Mouse (Mus musculus) heart, embryonic 14.5 days (tissue): ENCODE measurements at regions not wholly inside any gene's neighbourhood (a gene's known extent, or its start where the extent isn't known, plus 50 kb on each side); places are given as distances from the start of the nearest gene placed in this dataset.

Source experiments
- ATAC-seq: fragments of 200-750 bp; cut with Nextera tagmentation; 2 replicates; pipeline ENCODE4 v1.8.0; 2017; ENCODE audit warnings: low read depth, moderate TSS enrichment; ENCODE audit not compliant: insufficient number of reproducible peaks, insufficient read depth, low FRiP score
- H3K27ac ChIP-seq, 2 experiments: fragments of 200-500 bp in 1 of 2; fragments of 300-500 bp in 1 of 2; sonication (generic) in 1 of 2; replicated peaks in 1 of 2; 2 replicates each; pipeline ENCODE4 v1.5.1; 2012 to 2014; ENCODE audit warnings: low read depth in 2 of 2, low read length in 2 of 2, control low read depth in 1 of 2, mild to moderate bottlenecking in 1 of 2, mixed read lengths in 1 of 2; ENCODE audit not compliant: control insufficient read depth in 1 of 2, insufficient read depth in 1 of 2
- H3K27me3 ChIP-seq: fragments of 300-500 bp; sonication (generic); 2 replicates; pipeline ENCODE4 v1.6.1; 2014; ENCODE audit warnings: mild to moderate bottlenecking, low read length, control low read depth; ENCODE audit not compliant: control insufficient read depth, insufficient read depth
- H3K36me3 ChIP-seq: fragments of 300-500 bp; sonication (generic); 2 replicates; pipeline ENCODE4 v1.6.1; 2014; ENCODE audit warnings: mild to moderate bottlenecking, control low read depth, low read length, mixed read lengths; ENCODE audit not compliant: control insufficient read depth, insufficient read depth
- H3K4me1 ChIP-seq, 2 experiments: fragments of 200-500 bp in 1 of 2; fragments of 300-500 bp in 1 of 2; sonication (generic) in 1 of 2; 2 replicates each; pipeline ENCODE4 v1.6.1; 2012 to 2014; ENCODE audit warnings: low read length in 2 of 2, control low read depth in 1 of 2, mixed read lengths in 1 of 2; ENCODE audit not compliant: control insufficient read depth in 2 of 2, insufficient read depth in 2 of 2
- H3K4me2 ChIP-seq: fragments of 300-500 bp; sonication (generic); 2 replicates; pipeline ENCODE4 v1.6.1; 2014; ENCODE audit warnings: mild to moderate bottlenecking, low read length
- H3K4me3 ChIP-seq, 2 experiments: fragments of 200-500 bp in 1 of 2; fragments of 300-500 bp in 1 of 2; sonication (generic) in 1 of 2; 2 replicates each; pipeline ENCODE4 v1.5.1; 2012 to 2014; ENCODE audit warnings: low read length in 2 of 2, mild to moderate bottlenecking in 2 of 2, control low read depth in 1 of 2, low read depth in 1 of 2, moderate library complexity in 1 of 2; ENCODE audit not compliant: control insufficient read depth in 1 of 2, insufficient read depth in 1 of 2
- H3K9ac ChIP-seq: fragments of 300-500 bp; sonication (generic); 2 replicates; pipeline ENCODE4 v1.6.1; 2014; ENCODE audit warnings: mild to moderate bottlenecking, low read length
- H3K9me3 ChIP-seq: fragments of 300-500 bp; sonication (generic); 2 replicates; pipeline ENCODE4 v1.6.1; 2016; ENCODE audit warnings: low read length, control low read depth; ENCODE audit not compliant: control insufficient read depth
- WGBS: fragments of 180-500 bp; shearing (Covaris S2); extraction: QIAGEN DNeasy Blood & Tissue Kit; methylation state at CpG from one replicate; pipeline ENCODE4 v1.1.7; 2014; 5-methylcytosine and 5-hydroxymethylcytosine counted together

DNA sequence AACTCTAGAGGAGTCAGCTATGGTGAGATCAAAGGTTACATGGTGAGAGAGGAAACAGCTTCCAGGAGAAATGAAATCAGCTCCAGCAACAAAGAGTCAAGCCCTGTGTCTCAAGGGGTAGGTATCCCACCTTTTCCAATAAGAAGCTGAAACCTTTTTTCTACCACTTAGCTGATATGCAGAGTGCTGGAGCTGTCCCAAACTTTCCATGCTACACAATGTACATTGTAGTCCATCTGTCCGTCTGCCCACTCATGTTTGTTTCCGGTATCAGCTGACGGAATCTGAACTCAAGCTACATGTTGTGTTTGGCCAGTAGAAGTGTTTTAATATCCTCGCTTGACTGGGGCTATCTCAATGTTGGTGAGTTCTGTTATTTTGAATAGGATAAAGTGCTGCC, 83.6 kb upstream of the Ngf start:
- Histone ChIP-seq H3K9ac (no peak overlapping the region), H3K4me1 (peaks cover 4 to 5% of the 10 kb centered on the region in 2 experiments; a peak in 2 of 4 replicates), H3K4me3 (no peak overlapping the region), H3K27me3 (no peaks in the 10 kb centered on the region), H3K9me3 (no peaks in the 10 kb centered on the region), H3K4me2 (no peak overlapping the region), H3K27ac (no peak overlapping the region), H3K36me3 (no peaks in the 10 kb centered on the region)
- ATAC-seq: 0 out of 2 replicates have a peak, but pooled peaks have one; percentile 35
- WGBS: 68% methylated on average over 4 of the region's 4 CpGs

DNA sequence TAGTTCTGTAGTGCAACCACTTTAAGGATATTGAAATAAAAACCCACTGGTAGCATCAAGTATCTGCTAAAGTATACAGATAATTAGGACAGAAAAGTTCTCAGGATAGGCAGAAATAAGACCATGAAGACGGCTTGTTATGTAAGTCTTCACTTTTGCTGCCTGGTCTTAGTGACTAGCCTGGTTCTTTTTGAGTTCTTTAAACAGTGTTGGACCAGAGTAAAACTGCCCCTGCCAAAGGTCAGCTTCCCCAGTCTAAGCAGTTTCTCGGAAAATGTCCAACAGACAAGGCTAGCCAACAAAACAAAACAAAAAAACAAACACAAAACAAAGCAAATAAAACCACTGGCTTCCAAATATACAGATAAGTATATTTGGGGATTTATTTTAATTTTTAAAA, 85.1 kb upstream of the Ngf start:
- H3K27me3 ChIP-seq: no peaks in the 10 kb centered on the region
- no peaks in the 10 kb centered on the region for H3K9me3 ChIP-seq
- H3K4me3 ChIP-seq: no peak overlapping the region
- H3K4me1 ChIP-seq: peaks cover 4 to 5% of the 10 kb centered on the region in 2 experiments; a peak in 2 of 4 replicates
- no peak overlapping the region for H3K4me2 ChIP-seq
- no peak for ATAC-seq
- no peak overlapping the region for H3K27ac ChIP-seq
- H3K36me3 ChIP-seq: no peaks in the 10 kb centered on the region
- 65% methylated on average over 2 of the region's 2 CpGs for WGBS
- no peak overlapping the region for H3K9ac ChIP-seq

DNA sequence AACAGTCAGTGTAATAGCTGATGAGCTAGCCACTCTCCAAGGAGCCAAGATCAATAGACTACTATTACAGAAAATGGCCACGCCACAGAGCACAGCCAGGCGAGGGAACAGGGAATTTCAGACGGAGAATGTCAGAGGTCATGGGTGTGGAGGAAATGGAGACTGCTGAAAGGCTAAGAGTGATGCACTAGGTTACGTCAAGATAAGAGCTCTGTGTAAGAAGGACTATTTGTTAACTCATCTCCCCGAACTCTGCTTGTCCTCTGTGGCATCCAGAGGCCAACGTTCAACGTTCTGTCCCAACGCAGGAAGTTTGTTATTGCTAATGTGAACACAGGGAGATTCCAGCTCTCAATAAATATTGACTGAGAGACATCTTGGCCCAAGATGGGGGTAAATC, 86.0 kb upstream of the Ngf start:
- no peak overlapping the region for H3K4me3 ChIP-seq
- H3K9ac ChIP-seq: no peak overlapping the region
- H3K4me2 ChIP-seq: no peak overlapping the region
- peaks cover 4 to 5% of the 10 kb centered on the region in 2 experiments; a peak in 2 of 4 replicates for H3K4me1 ChIP-seq
- no peaks in the 10 kb centered on the region for H3K9me3 ChIP-seq
- H3K27ac ChIP-seq: no peak overlapping the region
- no peaks in the 10 kb centered on the region for H3K27me3 ChIP-seq
- no peaks in the 10 kb centered on the region for H3K36me3 ChIP-seq
- ATAC-seq: no peak
- WGBS: 21% methylated on average over 8 of the region's 8 CpGs

DNA sequence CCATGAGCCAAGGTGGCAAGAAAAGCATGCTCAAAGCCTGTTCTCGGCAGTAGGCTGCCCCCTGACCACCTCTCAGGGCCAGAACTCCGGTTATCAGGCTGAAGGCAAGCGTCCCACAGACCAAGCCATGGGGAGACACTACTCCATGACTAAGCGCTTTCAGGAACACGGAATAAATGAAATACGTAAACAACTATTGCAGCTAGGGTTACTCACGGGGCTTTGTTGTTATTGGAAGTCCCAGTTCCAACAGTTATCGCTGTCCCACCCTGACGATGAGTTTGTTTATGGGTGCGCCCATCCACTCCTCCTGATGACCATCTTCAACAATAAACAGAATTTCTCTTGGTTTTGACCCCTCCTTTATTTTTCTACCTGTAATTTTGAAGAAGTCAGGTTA, 88.0 kb upstream of the Ngf start:
- H3K4me3 ChIP-seq: no peak overlapping the region
- H3K9me3 ChIP-seq: no peaks in the 10 kb centered on the region
- H3K4me2 ChIP-seq: no peak overlapping the region
- 86% methylated on average over 10 of the region's 10 CpGs for WGBS
- peaks cover 4 to 5% of the 10 kb centered on the region in 2 experiments; a peak in 2 of 4 replicates for H3K4me1 ChIP-seq
- ATAC-seq: no peak
- H3K9ac ChIP-seq: no peak overlapping the region
- no peaks in the 10 kb centered on the region for H3K27me3 ChIP-seq
- H3K36me3 ChIP-seq: no peaks in the 10 kb centered on the region
- no peak overlapping the region for H3K27ac ChIP-seq

DNA sequence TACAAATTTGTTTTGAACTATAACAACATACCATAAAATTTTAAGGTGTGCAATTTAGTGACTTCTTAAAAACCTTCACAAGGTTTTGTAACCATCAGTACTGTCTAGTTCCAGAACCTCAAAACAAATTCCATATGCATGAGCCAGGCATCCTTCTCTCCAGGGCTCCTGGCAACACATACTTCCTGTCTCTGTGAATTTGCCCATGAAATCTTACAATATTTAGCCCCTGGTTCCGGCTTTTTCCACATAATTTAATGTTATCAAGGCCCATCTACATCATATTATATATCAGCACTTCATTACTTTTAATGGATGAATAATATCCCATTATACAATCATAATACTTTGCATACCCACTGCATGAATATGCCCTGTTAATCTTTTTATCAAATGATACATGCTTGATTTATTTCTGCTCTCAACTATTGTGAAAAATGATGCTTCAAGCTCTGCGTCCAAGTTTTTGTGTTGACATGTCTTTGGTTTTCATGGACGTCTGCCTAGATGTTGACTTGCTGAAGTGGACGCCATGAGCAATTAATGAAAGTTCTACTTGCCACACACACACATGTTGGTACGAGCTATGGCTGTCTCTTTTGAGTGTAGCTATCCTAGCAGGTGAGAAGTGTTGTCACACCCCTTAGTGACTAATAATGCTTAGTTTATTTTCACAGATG, 95.2 kb upstream of the Ngf start:
- Histone ChIP-seq H3K9me3 (no peaks in the 10 kb centered on the region), H3K4me2 (no peak overlapping the region), H3K4me1 (peaks cover 0 to 4% of the 10 kb centered on the region in 2 experiments; a peak in 1 of 4 replicates), H3K36me3 (no peaks in the 10 kb centered on the region), H3K4me3 (no peak overlapping the region), H3K9ac (no peak overlapping the region), H3K27ac (no peak overlapping the region), H3K27me3 (no peaks in the 10 kb centered on the region)
- WGBS: 79% methylated on average over 5 of the region's 5 CpGs
- no peak for ATAC-seq

DNA sequence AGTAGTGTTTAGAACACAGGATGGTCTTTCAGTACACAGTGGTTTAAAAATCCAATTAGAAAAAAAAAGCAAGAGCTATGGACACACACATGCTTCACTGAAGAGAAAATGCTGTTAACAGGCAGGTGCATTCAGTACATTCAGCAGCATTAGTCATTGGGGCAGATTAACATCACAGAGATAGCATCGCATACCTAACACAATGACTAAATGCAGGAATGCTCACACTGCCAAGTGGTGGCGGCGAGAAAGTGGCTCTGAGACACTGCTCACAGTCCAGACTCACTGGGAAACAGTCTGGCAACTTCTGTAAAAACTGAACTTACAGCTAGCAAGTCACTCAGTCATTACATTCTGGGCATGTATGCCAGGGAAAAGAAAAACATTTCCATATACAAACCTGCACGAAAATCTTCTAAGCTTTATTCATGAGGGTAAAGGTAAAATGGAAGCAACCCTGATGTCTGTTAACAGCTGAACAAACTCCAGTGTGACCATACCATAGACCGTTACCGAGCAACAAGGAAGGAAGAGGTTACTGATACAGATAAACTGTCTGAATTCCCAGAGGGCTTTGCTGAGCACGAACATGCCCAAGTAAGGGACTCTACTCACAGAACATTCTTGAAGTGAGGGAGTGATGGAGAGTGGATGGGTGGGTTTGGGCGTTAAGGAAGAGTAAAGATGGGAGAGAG, 97.4 kb upstream of the Ngf start:
- 43% methylated on average over 8 of the region's 8 CpGs for WGBS
- no peak for ATAC-seq
- H3K36me3 ChIP-seq: no peaks in the 10 kb centered on the region
- no peaks in the 10 kb centered on the region for H3K9me3 ChIP-seq
- H3K4me1 ChIP-seq: peaks cover 0 to 4% of the 10 kb centered on the region in 2 experiments; a peak in 1 of 4 replicates
- H3K9ac ChIP-seq: no peak overlapping the region
- H3K4me3 ChIP-seq: no peak overlapping the region
- H3K27ac ChIP-seq: no peak overlapping the region
- no peak overlapping the region for H3K4me2 ChIP-seq
- H3K27me3 ChIP-seq: no peaks in the 10 kb centered on the region

DNA sequence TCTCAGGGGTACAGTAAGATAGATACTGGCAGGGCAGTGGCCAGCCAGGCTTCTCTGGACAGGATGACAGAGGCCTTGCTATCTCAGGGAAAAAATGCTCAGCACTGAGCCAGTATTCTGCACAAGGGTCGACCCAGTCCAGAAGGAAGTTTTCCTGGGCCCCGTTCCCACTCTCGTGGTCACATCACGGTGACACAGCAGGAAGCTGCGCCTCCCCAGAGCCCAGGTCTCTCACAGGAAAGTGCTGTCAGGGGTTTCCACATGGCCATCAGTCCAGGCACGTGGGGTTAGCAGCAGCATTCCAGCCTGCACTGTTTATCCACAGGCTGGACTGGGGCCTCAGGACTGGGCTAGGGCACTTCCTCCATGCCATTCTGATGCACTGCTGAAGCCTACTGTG, 103.5 kb upstream of the Ngf start:
- Histone ChIP-seq H3K27ac (peak overlapping the region; percentile 14 to 27; a peak in 1 of 4 replicates), H3K27me3 (no peaks in the 10 kb centered on the region), H3K4me1 (peaks cover 0 to 3% of the 10 kb centered on the region in 2 experiments; a peak in 1 of 4 replicates), H3K9ac (no peak overlapping the region), H3K36me3 (no peaks in the 10 kb centered on the region), H3K4me2 (no peak overlapping the region), H3K4me3 (no peak overlapping the region), H3K9me3 (no peaks in the 10 kb centered on the region)
- peak; percentile 85 for ATAC-seq
- 29% methylated on average over 6 of the region's 6 CpGs for WGBS
